Mouse (Mus musculus): ENCODE measurements around the gene Vmn1r85.

- peak; percentile 85 for TF ChIP-seq POLR2A (IDR thresholded peaks at IDR 0.05; ENCODE audit: low read depth, low read length)
- TF ChIP-seq CTCF (conservative IDR thresholded peaks at IDR 0.05; ENCODE audit: insufficient read depth, insufficient read length, low read depth, low read length): no peak
Measured at GRCm38 (mm10) chr7:13054287-13055010, 40.5 kb downstream of the Vmn1r85 start, which contains the start of gene Mzf1.

All from kidney, adult 2 months (tissue).